Comparison of ENCODE assay signal across 8 mouse cellular contexts in genomic region chr4:150236521-150237481, GRCm38 (mm10). TPM values are rescaled to one million over a fixed set of nuclear protein-coding genes. Genes with fewer than 3 reads are reported as not detected.
DNase-seq lines count a peak whose midpoint lies in the region; ATAC-seq and TF ChIP-seq lines count a peak whose summit lies in the region.

Gene Eno1, plus strand, starts transcription at chr4:150236721.

- H3K36me3 ChIP-seq in heart, embryonic 10.5 days, result peaks cover 32% of the 10 kb centered on the region
- H3K36me3 ChIP-seq in kidney, embryonic 15.5 days, result peaks cover 25% of the 10 kb centered on the region

- TF ChIP-seq POLR2A in bone marrow macrophage, adult 2 months (IDR thresholded peaks at IDR 0.05; ENCODE audit: borderline replicate concordance, low read depth, low read length), result peak; percentile 54; the same call in 1 of the 2 replicates
- peak; percentile 98 for TF ChIP-seq POLR2A in embryonic fibroblast, embryonic 13.5 days (IDR thresholded peaks at IDR 0.05; ENCODE audit: low read depth, low read length)

- TF ChIP-seq CTCF in bone marrow macrophage, adult 2 months (IDR thresholded peaks at IDR 0.05; ENCODE audit: low read depth, low read length), result no peak
- no peak for TF ChIP-seq CTCF in embryonic fibroblast, embryonic 13.5 days (IDR thresholded peaks at IDR 0.05; ENCODE audit: borderline replicate concordance, insufficient read depth, low read length)

- H3K27ac ChIP-seq in bone marrow macrophage, adult 2 months (ENCODE audit: insufficient read depth, low read depth, low read length), result peak within 1 kb of the TSS; percentile 72
- H3K27ac ChIP-seq in embryonic fibroblast, embryonic 13.5 days (ENCODE audit: insufficient read depth, low read length), result peak within 1 kb of the TSS; percentile 89
- H3K27ac ChIP-seq in heart, embryonic 10.5 days, result peak within 1 kb of the TSS; percentile 99
- peak within 1 kb of the TSS; percentile 97 for H3K27ac ChIP-seq in kidney, embryonic 15.5 days

- H3K9me3 ChIP-seq in heart, embryonic 10.5 days, result no peaks in the 10 kb centered on the region
- H3K9me3 ChIP-seq in kidney, embryonic 15.5 days (replicated peaks), result no peaks in the 10 kb centered on the region

- H3K9ac ChIP-seq in kidney, embryonic 15.5 days, result peak within 1 kb of the TSS; percentile 89

- H3K4me2 ChIP-seq in kidney, embryonic 15.5 days, result peak within 1 kb of the TSS; percentile 71

- peak; percentile 98 for ATAC-seq in kidney, embryonic 15.5 days (replicated peaks; ENCODE audit: low FRiP score)
- peak; percentile 69 for ATAC-seq in monocyte, adult 5-6 weeks (replicated peaks; ENCODE audit: insufficient number of reproducible peaks, low FRiP score, low TSS enrichment, poor library complexity, severe bottlenecking)

- 1% methylated on average over 78 of the region's 78 CpGs for WGBS in heart, embryonic 10.5 days
- under 1% methylated on average over 78 of the region's 78 CpGs for WGBS in kidney, embryonic 15.5 days

- peak within 1 kb of the TSS; percentile 88 for H3K4me3 ChIP-seq in bone marrow macrophage, adult 2 months (ENCODE audit: insufficient read depth, low read length)
- peak within 1 kb of the TSS; percentile 85 for H3K4me3 ChIP-seq in embryonic fibroblast, embryonic 13.5 days (ENCODE audit: insufficient read depth, low read length)
- H3K4me3 ChIP-seq in heart, embryonic 10.5 days, result peak within 1 kb of the TSS; percentile 80
- peak within 1 kb of the TSS; percentile 79 for H3K4me3 ChIP-seq in kidney, embryonic 15.5 days (replicated peaks)

- DNase-seq in A20 (ENCODE audit: low read depth, low spot score) (peak; percentile 99), liver (peak; percentile 98)
- DNase-seq in heart, embryonic 10.5 days (ENCODE audit: low spot score), result peak; percentile 99
- peak; percentile 96 to 99 for DNase-seq in spleen, postnatal 4 days (ENCODE audit: low spot score in 2 of 2)

- no peaks in the 10 kb centered on the region for H3K27me3 ChIP-seq in heart, embryonic 10.5 days (ENCODE audit: insufficient read depth, poor library complexity, severe bottlenecking)
- H3K27me3 ChIP-seq in kidney, embryonic 15.5 days, result no peaks in the 10 kb centered on the region

- H3K4me1 ChIP-seq in bone marrow macrophage, adult 2 months (ENCODE audit: control insufficient read depth, insufficient read depth, low read length), result peaks cover 31% of the 10 kb centered on the region
- peaks cover 8% of the 10 kb centered on the region for H3K4me1 ChIP-seq in embryonic fibroblast, embryonic 13.5 days (ENCODE audit: control insufficient read depth, insufficient read depth, low read length)
- H3K4me1 ChIP-seq in heart, embryonic 10.5 days, result peaks cover 54% of the 10 kb centered on the region
- peaks cover 61% of the 10 kb centered on the region for H3K4me1 ChIP-seq in kidney, embryonic 15.5 days

RNA-seq across cellular contexts. Expression of gene Eno1, which starts in this region (rescaled TPM):
- 331 and 370 TPM in 2 replicates for polyA plus RNA-seq in bone marrow macrophage, adult 2 months (2012; ENCODE audit: insufficient read depth, insufficient read length, missing spikeins)
- polyA plus RNA-seq in embryonic fibroblast, embryonic 13.5 days (2011; ENCODE audit: insufficient read length, low read depth, missing spikeins), result 672 and 858 TPM in 2 replicates
- polyA plus RNA-seq in heart, embryonic 10.5 days (2016; fragmentation: Nextera tagmentation; extraction: Ambion mirVana), result 3,222 and 3,587 TPM in 2 replicates
- polyA plus RNA-seq in kidney, embryonic 15.5 days (2015; fragmentation: Nextera tagmentation; extraction: Ambion mirVana), result 1,865 and 1,947 TPM in 2 replicates
- 240 to 351 TPM (median 288 TPM) in 3 replicates for total RNA-seq in monocyte, adult 5-6 weeks (2017)

Comparison
In these comparisons a context has a peak if more than half of its experiments do, and no peak if none do; other contexts are left out.
1. Peak in every context shown above with its lines: DNase-seq, ATAC-seq, H3K4me3 ChIP-seq and H3K27ac ChIP-seq.